Mouse (Mus musculus) bone marrow, adult 2 months (tissue): ENCODE measurements around the gene Spta1.

Experiments used
- CTCF ChIP-seq: fragments of 200-500 bp; IDR thresholded peaks from 2 replicates; pipeline ENCODE4 v1.5.1; 2011; ENCODE audit warnings: low read length, control low read depth; ENCODE audit not compliant: control insufficient read depth, insufficient read depth
- POLR2A ChIP-seq: fragments of 200-500 bp; IDR thresholded peaks from 2 replicates; pipeline ENCODE4 v1.6.1; 2011; ENCODE audit warnings: low read depth, mild to moderate bottlenecking, control low read depth, low read length, borderline replicate concordance; ENCODE audit not compliant: control insufficient read depth

DNA sequence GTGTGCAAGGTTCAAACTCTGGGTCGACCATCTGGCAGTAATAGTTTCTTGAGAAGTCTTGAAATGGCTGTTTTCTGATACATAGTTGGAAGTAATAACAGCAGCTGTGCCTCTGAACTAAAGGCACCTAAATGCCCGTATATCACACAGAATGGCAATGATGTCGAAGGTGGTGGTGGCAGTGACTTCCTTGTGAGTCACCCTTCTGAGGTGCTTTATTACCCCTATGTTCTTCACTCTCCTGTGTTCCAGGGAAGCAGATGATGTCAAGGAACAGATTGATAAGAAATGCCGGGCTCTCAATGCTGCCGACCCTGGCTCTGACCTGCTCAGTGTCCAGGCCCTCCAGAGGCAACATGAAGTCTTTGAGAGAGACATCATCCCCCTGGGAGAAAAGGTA, 39.7 kb downstream of the Spta1 start:
- TF ChIP-seq CTCF = no peak
- no peak for TF ChIP-seq POLR2A
